Mouse (Mus musculus): Measurements from ENCODE around the gene Rexo2.

GRCm38 (mm10) chr9:48472441-48473025 is 7.9 kb downstream of the Rexo2 start:
- TF ChIP-seq CTCF (IDR thresholded peaks at IDR 0.05; ENCODE audit: low read depth) (no peak), EP300 (IDR thresholded peaks at IDR 0.05; ENCODE audit: low read depth) (no peak)
